Mouse (Mus musculus): ENCODE data around the gene Gm47283.
"Not testable (repeated sequence)": the region's sequence is repeated elsewhere in the genome, so short reads cannot be mapped to it uniquely, and the experiment has no call there.

GRCm38 (mm10) chrY:90839077-90839476 lies 54.5 kb downstream of the Gm47283 start, which contains the start of gene Gm21748:
- TF ChIP-seq CTCF (IDR thresholded peaks at IDR 0.05; ENCODE audit: borderline replicate concordance, extremely low read depth, insufficient read depth, insufficient read length); POLR2A (IDR thresholded peaks at IDR 0.05; ENCODE audit: borderline replicate concordance, extremely low read depth, insufficient read depth, insufficient read length, poor library complexity, severe bottlenecking): not testable (repeated sequence)
